Mouse (Mus musculus) frontal cortex, postnatal 36 days (tissue): ENCODE measurements at regions not wholly inside any gene's neighbourhood (a gene's known extent, or its start where the extent isn't known, plus 50 kb on each side); places are given as distances from the start of the nearest gene placed in this dataset.

Experiments used
- DNase-seq, 2 experiments: peaks; one replicate each; pipeline ENCODE4 v3.0.0; 2022; ENCODE audit warnings: low spot score in 2 of 2

- no peak for DNase-seq
Measured at GRCm38 (mm10) chr4:81969621-81970115, 527.1 kb upstream of the Mpdz start.

- DNase-seq: no peak
Measured at GRCm38 (mm10) chr4:81966054-81966623, 523.5 kb upstream of the Mpdz start.

DNA sequence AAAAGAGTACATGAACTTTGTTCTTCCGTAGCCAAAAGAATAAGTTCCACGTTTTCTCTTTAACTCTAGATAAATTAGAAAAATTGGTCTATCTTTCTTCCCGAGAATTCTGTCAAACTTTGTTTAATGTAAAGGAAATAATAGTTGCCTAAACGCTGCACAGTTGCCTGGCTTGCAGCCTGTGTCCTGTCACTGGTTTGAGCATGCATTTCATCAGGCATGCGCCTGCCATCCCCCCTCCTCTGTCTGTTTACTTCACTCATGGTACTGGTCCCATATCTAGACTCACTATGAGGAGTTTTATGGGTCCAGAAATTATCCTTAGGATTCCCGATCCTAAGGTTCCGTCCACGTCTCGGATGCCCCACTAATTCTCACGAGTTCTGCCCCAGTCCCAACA is 520.5 kb upstream of the Mpdz start:
- DNase-seq: no peak

DNA sequence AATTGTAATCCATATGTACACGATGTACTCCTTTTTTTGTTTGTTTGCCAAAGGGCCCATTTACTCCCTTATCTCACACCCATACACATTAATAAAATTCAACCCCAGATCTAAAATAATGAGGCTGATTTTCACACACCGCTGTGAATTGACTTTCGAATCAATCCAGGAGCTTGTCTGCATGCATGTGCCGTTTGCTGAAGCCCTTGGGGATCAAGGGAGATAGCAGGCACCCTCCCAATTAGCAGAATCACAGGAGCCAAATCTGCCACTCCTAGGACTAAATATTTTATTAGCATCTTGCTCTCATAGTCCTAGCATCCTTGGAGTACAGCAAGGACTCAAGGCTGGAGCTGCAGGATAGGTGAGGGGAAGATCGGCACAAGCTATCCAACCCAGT is 520.0 kb upstream of the Mpdz start:
- no peak for DNase-seq

DNA sequence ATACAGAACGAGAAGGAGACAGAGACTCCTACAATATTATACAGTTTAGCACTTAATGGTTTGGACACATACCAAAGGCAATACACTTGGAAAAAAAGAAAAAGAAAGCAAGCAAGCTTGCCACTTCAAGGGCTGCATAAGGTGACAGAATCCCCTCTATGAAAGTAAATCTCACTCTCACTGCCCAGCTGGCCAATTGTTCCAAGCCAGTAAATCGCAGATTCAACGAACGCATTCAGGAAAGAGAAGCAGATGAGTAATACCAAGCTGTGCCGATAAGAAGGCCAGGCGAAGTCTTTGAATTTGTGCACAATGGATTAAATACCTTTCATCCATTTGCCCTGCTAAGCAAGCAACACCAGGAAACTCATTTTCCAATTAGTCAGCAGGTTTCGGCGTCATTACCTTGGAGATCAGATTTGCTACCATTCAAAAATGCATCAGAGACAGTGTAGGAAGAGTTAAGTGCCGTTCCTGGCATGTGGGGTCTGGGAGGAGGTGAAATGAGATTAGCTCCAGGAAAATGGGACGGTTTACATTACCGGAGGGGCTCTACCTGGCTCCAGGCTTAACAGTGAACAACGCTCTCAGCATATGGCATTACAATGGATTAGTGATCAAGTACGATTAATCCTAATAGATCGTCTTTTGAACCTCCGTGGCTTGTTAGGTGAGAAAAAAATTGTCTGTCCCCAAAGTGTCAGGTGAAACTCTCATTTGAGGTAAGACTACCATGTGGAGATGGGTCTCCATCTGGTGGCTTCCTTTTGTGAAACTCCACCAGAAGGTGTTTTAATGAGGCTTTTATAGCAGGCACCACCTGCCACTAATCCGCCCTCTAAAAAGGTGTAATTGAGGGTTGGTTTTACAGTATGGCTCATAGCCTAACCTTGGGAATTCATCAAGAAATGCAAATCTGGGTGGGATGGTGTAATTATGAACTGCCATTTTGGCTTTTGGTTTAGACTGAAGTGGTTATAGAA is 518.2 kb upstream of the Mpdz start:
- DNase-seq: no peak

DNA sequence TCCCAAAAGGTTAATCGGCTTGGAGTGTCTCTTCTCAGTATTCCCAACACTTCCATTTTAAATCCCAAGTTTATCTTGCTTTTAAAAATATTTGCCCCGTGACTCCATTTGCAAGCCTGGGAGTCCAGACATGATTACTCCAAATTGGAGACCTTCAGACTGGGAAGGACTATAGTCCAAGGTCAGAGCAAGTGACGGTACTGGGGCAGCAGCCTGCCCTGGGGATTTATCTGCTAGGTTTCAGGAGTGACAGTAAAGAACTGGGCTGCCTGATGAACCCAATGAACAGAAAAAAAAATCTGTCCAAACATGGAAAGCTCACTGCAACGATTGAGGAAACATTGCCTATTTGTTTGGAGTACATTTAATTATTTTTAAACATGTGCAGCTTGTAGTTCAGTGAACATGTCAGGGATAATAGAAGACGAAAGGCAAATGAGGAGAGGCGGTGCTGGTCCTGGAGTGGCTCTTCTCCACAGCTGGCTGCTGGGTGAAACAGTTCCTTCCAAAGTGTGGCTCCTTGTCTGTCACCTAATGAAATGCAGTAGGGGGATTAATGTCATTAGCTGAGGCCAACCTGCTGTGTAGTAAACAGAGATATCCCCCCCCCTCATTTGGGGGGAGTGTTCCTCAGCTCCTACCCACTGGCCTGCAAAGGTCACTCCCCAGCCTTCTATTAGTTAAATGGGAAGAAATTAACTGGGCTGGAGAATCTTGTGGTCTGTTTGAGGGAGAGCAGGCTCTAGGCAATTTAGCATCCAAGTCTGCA is 514.5 kb upstream of the Mpdz start:
- no peak for DNase-seq

DNA sequence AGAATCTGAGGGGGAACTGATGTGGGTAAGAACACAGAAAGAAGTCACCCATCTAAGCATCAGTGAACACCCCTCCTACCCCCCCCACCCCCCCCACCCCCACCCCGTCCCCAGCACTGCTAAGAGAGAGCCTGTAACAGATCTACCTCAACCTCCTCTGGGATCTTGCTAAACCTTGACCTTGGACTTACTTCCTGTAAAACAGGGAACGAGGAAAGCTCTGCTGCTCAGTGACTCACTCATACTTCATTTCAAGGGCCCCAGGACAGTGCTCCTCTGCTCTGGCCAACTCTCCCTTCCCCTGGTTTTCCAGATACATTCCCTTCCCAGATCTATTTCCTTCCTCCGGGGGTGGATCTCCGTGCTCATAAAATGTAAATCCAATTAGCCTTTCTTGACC is 510.4 kb upstream of the Mpdz start:
- DNase-seq: no peak

DNA sequence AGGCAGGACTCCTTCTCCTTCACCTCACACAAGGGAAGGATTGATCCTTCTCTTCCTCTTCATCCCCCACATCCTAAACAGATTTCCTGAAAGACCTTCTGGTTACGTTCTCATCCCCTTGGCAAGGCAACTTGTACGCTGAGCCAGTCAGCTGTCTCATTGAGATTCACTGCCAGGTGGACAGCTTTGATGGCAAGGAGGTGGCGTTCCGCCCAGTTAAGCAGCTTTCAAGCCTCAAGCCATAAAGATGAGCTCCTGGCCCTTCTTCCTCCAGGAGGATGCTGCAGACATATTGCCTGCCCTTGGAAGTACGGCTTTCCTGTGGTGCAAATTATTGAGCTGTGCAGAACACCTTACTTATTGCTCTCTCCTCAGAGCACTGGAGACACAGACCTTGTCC is 494.8 kb upstream of the Mpdz start:
- DNase-seq: no peak

GRCm38 (mm10) chr4:81930956-81931355 is 488.3 kb upstream of the Mpdz start:
- DNase-seq: peak in 1 of 2 experiments; percentile 42

DNA sequence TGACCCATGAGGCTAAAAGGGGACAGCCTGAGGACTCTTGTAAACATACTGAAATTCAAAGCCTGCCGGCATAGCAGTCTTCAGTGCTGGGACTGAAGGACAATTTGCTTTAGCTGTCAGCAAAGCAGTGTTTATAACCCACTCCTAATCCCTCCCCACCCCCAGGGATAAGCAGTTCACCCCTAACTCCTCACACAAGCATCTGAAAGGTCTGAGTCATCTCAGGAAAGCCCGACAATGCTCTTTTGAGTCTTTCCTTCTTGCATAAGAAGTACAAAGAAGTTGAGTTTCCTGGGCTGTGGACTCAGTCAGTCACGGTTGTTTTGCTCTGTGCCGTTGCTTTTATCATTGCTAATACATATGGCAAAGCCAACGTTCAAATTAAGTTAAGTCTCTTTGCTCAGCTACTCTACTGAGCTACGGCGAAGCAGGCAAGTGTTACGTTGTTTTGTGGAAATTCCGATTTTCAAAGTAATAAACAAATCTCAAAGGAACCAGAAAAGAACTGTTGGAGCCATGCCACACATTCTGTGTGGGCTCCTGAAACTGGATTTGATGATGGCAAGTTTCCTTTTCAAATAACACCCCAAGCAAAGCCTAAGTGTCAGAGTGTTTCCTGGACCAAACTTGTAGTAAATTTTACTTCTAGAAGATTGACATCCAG is 486.1 kb upstream of the Mpdz start:
- no peak for DNase-seq

DNA sequence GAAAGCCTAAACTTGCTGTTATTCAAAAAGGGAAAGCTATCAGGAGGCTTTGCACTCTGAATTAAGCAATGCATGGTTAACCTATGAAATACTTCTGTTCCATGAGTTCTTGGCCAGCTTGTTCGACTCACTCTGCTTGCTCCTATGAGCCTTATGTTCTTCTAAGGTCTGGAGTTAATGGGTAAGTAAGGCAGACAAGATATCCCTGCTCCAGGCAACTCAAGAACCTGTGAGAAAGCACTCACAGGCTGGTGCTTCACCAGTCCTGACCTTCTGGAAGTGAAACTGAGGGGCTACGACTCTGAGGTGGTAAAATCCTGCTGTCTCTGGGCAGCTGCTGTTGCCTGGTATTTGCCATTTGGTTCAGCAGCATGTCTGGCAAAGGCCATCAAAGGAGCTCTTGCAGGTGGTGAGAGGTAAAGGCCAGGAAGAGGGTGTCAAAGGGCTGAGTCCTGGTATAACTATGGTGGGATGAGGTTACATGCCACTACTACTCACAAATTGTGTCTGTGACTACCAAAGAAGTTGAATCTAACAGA is 484.6 kb upstream of the Mpdz start:
- DNase-seq: no peak

DNA sequence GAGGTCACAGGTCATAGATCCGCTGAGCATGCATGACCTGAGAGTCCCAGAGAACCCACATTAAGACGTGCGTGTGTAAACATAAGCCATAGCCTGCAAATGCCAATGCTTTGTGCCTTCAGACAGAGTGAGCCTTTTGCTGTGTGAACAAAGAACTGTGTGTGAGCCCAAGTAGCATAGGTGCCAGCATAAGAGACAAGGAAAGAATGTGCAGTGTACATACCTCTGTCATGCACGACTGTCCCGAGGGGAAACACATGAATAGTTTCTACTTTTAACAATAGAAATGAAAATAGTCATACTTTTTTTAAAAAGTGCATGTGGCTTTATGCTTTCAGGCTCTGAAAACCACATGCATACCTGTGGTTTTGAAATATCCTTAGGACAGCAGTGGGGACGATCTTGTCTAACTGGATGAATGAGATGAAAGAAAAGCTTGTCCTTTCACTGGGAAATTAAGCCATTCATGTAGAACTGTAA is 484.1 kb upstream of the Mpdz start:
- DNase-seq: no peak

GRCm38 (mm10) chr4:81925611-81926010 is 483.0 kb upstream of the Mpdz start:
- no peak for DNase-seq

DNA sequence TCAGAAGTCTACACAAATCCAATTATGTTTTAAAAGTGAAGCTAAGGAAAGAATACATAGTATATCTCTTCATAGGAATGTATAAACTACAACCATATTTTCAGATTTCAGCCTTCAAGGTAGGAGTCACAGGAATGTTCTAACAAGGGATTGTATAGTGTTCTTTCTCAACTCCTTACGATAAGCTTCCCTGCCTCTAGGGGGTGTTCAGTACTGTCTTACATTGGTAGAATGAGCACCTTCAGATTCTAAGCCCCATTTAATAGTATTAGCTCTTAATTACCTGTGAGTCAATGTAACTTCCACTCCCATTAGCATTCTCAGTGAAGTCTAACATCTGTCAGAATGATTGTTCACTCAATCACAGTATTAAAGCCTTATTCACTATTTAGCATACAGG is 481.5 kb upstream of the Mpdz start:
- no peak for DNase-seq

- DNase-seq: no peak
Measured at GRCm38 (mm10) chr4:81922876-81923275, 480.3 kb upstream of the Mpdz start.

- DNase-seq: no peak
Measured at GRCm38 (mm10) chr4:81914971-81915370, 472.4 kb upstream of the Mpdz start.

DNA sequence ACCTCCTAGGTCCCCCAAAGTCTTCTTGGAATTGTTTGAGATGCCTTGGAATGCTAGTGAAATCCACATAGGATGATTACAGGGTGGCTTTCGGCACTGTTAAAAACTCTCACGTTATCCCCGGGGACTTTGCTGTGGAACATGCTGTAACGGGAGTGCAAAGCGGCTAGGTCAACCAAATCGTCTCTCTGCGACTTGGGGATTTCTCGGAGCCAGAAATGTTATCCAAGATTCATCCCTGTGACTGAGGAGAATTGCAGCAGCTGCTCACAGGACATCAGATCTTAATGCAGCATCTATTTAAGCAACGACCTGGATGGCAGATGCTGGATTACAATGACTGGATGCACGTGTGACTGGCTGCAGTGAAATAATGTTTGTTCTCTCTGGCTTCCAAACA is 470.7 kb upstream of the Mpdz start:
- DNase-seq: no peak

- DNase-seq: no peak
Measured at GRCm38 (mm10) chr4:81912653-81913052, 470.0 kb upstream of the Mpdz start.

- peak in 1 of 2 experiments; percentile 18 for DNase-seq
Measured at GRCm38 (mm10) chr4:81899961-81900540, 457.4 kb upstream of the Mpdz start.

- DNase-seq: no peak
Measured at GRCm38 (mm10) chr4:81898661-81899060, 456.0 kb upstream of the Mpdz start.

GRCm38 (mm10) chr4:81897451-81897850 is 454.8 kb upstream of the Mpdz start:
- no peak for DNase-seq
